Mouse (Mus musculus): ENCODE data around the gene Limd2. TPM values are rescaled to one million over a fixed set of nuclear protein-coding genes. Genes with fewer than 3 reads are reported as not detected.

The Limd2 gene
- 806 and 995 TPM in 2 replicates for polyA plus RNA-seq (2012; ENCODE audit: low replicate concordance)

GRCm38 (mm10) chr11:106160841-106161721, at the start of gene Limd2, which contains the start of gene Gm10840:
TSS of gene Limd2 (minus strand) at chr11:106160860.
TSS of gene Gm10840 (plus strand) at chr11:106160850.

GRCm38 (mm10) chr11:106202123-106202465, 41.4 kb upstream of the Limd2 start, which contains the start of gene Strada:
TSS of gene Strada (minus strand) at chr11:106202168.

Other genes with a start within 250 kb of the Limd2 start
- gene Cyb561, start 207.5 kb downstream of the Limd2 start, polyA plus RNA-seq (2012; ENCODE audit: low replicate concordance), result 0.04 and 0.17 TPM in 2 replicates
- gene Ace, start 192.9 kb downstream of the Limd2 start, polyA plus RNA-seq (2012; ENCODE audit: low replicate concordance), result 23.8 and 92.3 TPM in 2 replicates
- not detected in 2 replicates for gene Ace3, start 166.2 kb downstream of the Limd2 start, polyA plus RNA-seq (2012; ENCODE audit: low replicate concordance)
- 0.04 TPM in 1 of 2 replicates, not detected in the other for gene Kcnh6, start 152.7 kb downstream of the Limd2 start, polyA plus RNA-seq (2012; ENCODE audit: low replicate concordance)
- gene Dcaf7, start 124.0 kb downstream of the Limd2 start, polyA plus RNA-seq (2012; ENCODE audit: low replicate concordance), result 27.4 and 36.0 TPM in 2 replicates
- gene Taco1, start 94.8 kb downstream of the Limd2 start, polyA plus RNA-seq (2012; ENCODE audit: low replicate concordance), result 10.2 and 13.7 TPM in 2 replicates
- 16.0 and 30.6 TPM in 2 replicates for gene Map3k3, start 76.2 kb downstream of the Limd2 start, polyA plus RNA-seq (2012; ENCODE audit: low replicate concordance)
- not detected in 2 replicates for gene Gm10840, start within 50 bp of the Limd2 start, polyA plus RNA-seq (2012; ENCODE audit: low replicate concordance)
- 75.0 and 75.7 TPM in 2 replicates for gene Strada, start 41.3 kb upstream of the Limd2 start, polyA plus RNA-seq (2012; ENCODE audit: low replicate concordance)
- 3.1 and 4.1 TPM in 2 replicates for gene Ccdc47, start 55.5 kb upstream of the Limd2 start, polyA plus RNA-seq (2012; ENCODE audit: low replicate concordance)
- gene Ddx42, start 56.1 kb upstream of the Limd2 start, polyA plus RNA-seq (2012; ENCODE audit: low replicate concordance), result 19.5 and 27.8 TPM in 2 replicates
- gene Ftsj3, start 95.2 kb upstream of the Limd2 start, polyA plus RNA-seq (2012; ENCODE audit: low replicate concordance), result 2.7 and 11.3 TPM in 2 replicates
- gene Psmc5, start 95.3 kb upstream of the Limd2 start, polyA plus RNA-seq (2012; ENCODE audit: low replicate concordance), result 8.6 and 32.2 TPM in 2 replicates
- 85.2 and 128 TPM in 2 replicates for gene Smarcd2, start 112.1 kb upstream of the Limd2 start, polyA plus RNA-seq (2012; ENCODE audit: low replicate concordance)
- gene Tcam1, start 115.8 kb upstream of the Limd2 start, polyA plus RNA-seq (2012; ENCODE audit: low replicate concordance), result 0.03 and 0.15 TPM in 2 replicates
- gene Gh, start 141.0 kb upstream of the Limd2 start, polyA plus RNA-seq (2012; ENCODE audit: low replicate concordance), result 0.91 TPM in 1 of 2 replicates, not detected in the other
- gene Cd79b, start 153.9 kb upstream of the Limd2 start, polyA plus RNA-seq (2012; ENCODE audit: low replicate concordance), result 300 and 616 TPM in 2 replicates
- 1.7 and 4.3 TPM in 2 replicates for gene Scn4a, start 192.4 kb upstream of the Limd2 start, polyA plus RNA-seq (2012; ENCODE audit: low replicate concordance)
- 0.76 and 1.2 TPM in 2 replicates for gene Prr29, start 204.6 kb upstream of the Limd2 start, polyA plus RNA-seq (2012; ENCODE audit: low replicate concordance)
- gene Icam2, start 227.2 kb upstream of the Limd2 start, polyA plus RNA-seq (2012; ENCODE audit: low replicate concordance), result 47.3 and 66.7 TPM in 2 replicates

Data from hematopoietic multipotent progenitor cell, adult 10-12 weeks (in vitro differentiated cells).